Mouse (Mus musculus) spleen, postnatal 14 days (tissue): ENCODE data around the gene Gm28051.

Experiments used
- DNase-seq, 2 experiments: peaks; one replicate each; pipeline ENCODE4 v3.0.0; 2021 to 2022; ENCODE audit warnings: low spot score in 2 of 2

Gm28051 gene

GRCm38 (mm10) chr12:102686321-102686720 is 71.2 kb downstream of the Gm28051 start:
- no peak for DNase-seq

GRCm38 (mm10) chr12:102685523-102685931 is 72.0 kb downstream of the Gm28051 start:
- no peak for DNase-seq

- no peak for DNase-seq
These were observed 72.7 kb downstream of the Gm28051 start for GRCm38 (mm10) chr12:102684720-102685386.

- no peak for DNase-seq
These were observed 73.6 kb downstream of the Gm28051 start for GRCm38 (mm10) chr12:102683979-102684378.

GRCm38 (mm10) chr12:102683438-102683837 is 74.1 kb downstream of the Gm28051 start:
- no peak for DNase-seq

GRCm38 (mm10) chr12:102682722-102683299 is 74.8 kb downstream of the Gm28051 start:
- no peak for DNase-seq

- DNase-seq, result no peak
These were observed 75.5 kb downstream of the Gm28051 start for GRCm38 (mm10) chr12:102682085-102682484.

- peak in 1 of 2 experiments; percentile 43 for DNase-seq
These were observed 76.0 kb downstream of the Gm28051 start for GRCm38 (mm10) chr12:102681590-102681989.

- DNase-seq, result no peak
These were observed 78.7 kb downstream of the Gm28051 start for GRCm38 (mm10) chr12:102678820-102679219.

- no peak for DNase-seq
These were observed 80.5 kb downstream of the Gm28051 start for GRCm38 (mm10) chr12:102677089-102677488.

GRCm38 (mm10) chr12:102674556-102674955 is 83.0 kb downstream of the Gm28051 start:
- DNase-seq, result no peak

GRCm38 (mm10) chr12:102674123-102674522 is 83.4 kb downstream of the Gm28051 start:
- no peak for DNase-seq

- no peak for DNase-seq
These were observed 84.4 kb downstream of the Gm28051 start for GRCm38 (mm10) chr12:102672857-102673839.

- DNase-seq, result no peak
These were observed 85.4 kb downstream of the Gm28051 start for GRCm38 (mm10) chr12:102672176-102672575.

GRCm38 (mm10) chr12:102670848-102671247 is 86.7 kb downstream of the Gm28051 start:
- DNase-seq, result no peak
